Mouse (Mus musculus) layer of hippocampus, postnatal 14 days (tissue): ENCODE data around the gene Rtp3. TPM values are rescaled to one million over a fixed set of nuclear protein-coding genes. Genes with fewer than 3 reads are reported as not detected.

Experiments used
- DNase-seq, 2 experiments: peaks; one replicate each; pipeline ENCODE4 v3.0.0; 2021 to 2022; ENCODE audit warnings: low spot score in 2 of 2, mixed read lengths in 1 of 2
- total RNA-seq, 2 experiments: library from RNA; stranded (reverse); gene quantifications; 2 replicates each; pipeline ENCODE4 v1.2.3; 2021

Gene Rtp3
- total RNA-seq, 2 experiments from 2014 or later = 0.19 to 0.65 TPM

DNA sequence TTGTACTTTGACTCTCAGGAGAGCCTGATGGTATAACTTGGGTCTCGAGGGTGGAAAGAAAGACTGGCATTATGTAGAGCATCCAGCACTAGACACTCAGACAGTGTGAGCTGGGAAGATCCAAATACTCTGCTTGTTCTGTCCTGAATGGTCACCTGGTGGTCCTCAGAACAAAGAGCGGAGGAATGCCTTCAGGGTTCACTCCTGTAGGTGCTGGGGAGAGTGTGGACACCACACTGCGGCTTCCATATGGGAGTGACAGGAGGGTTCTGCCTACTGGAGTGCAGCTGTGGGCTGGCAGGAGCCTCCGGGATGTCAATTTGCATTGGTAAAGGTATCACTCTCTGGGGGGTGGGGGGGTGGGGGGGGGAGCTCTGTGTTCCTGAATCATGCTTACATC, 8.0 kb downstream of the Rtp3 start:
- no peak for DNase-seq

DNA sequence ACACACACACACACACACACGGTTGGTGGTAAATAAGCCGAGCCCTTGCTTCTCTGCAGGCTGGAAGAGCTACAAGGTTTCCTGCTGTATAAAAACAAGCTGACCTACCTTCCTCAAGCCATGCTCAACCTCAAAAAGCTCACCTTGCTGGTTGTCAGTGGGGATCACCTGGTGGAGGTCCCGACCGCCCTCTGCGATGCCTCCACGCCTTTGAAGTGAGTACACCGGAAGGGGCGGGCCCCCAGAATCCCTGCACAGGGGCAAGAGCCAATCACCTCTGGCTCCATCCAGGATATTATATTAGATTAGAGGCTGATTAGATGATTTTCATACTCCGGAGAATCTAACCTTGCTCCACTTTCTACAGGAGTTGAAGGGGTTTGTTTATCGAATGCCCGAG, 11.0 kb downstream of the Rtp3 start:
- DNase-seq = no peak

- no peak for DNase-seq
Observed at GRCm38 (mm10) chr9:110965910-110966231, 24.5 kb downstream of the Rtp3 start.

DNA sequence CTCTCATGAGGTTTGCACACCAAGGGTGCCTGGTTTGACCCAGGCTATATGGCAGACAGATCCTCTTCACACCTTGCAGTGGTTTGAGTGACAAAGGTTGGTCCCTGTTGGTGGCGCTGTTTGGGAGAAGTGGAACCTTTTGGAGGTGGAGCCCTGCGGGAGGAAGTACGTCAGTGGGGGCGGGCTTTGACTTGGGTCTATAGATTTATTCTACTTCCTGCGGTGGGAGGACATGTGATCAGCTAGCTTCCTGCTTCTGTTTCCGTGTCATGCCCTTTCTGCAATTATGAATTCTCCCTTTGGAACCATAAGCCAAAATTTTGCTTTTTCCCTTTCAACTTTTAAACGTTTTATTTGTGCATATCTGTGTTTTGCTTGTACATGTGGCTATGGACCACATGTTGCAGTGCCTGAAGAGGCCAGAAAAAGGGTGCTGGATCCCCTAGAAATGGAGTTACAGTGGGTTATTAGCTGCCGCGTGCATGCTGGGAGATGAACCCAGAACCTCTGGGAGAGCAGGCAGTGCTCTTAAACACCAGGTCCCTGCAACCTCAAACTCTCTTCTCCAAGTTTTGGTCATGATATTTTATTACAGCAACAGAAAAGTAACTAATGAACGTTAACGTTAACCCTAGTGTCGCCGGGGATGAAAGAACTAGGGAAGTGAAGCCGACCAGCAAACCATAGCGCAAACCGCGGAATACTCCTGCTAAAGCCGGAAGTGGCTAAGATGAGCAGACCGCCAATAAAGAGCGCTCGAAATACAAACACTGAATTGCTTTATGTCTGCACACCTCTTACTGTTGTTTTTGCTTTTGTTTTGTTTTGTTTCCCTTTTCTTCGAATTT, 25.1 kb downstream of the Rtp3 start:
- DNase-seq = no peak

GRCm38 (mm10) chr9:110963566-110964115, 26.7 kb downstream of the Rtp3 start:
- no peak for DNase-seq

- DNase-seq = no peak
Observed at GRCm38 (mm10) chr9:110961386-110961785, 29.0 kb downstream of the Rtp3 start.

DNA sequence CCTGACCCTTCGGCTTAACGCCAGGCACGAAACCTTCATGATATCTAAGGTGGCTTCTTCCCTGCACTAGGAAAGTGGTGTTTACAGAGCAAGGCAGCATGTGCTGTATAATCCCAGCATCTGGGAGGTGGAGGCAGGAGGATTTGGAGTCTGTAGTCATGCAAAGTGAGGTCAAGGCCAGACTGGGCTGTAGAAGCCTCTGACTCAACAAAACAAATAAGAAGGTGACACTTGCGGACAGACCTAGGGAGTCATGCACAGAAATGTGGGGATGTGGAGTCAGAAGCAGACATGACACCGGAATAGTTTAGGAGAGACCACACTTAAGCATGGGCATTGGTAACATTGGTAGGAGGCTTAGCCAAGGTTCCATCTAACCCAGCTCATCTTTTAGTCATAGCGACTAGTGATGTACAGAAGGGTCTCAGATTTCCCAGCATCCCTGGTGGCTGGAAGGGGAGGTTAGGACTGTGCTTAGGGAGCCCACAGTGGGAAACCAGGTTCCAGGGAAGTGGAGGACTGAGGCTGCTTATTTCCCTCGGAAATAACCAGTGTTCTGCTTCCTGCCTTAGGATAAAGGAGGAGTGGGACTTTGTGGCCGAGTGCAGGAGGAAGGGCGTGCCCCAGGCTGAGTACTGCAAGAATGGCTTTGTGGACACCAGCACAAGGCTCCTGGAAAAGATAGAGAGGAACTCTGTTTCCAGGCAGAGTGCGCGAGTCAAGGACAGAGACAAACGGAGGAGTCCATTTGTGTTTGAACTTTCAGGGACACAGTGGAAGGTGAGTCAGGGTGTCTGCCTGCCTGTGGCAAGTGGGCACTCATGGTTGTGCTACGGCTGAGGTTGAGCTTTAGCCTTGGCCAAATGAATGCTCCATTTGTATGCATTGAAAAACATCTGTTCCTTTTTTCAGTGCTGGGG, 29.9 kb downstream of the Rtp3 start:
- DNase-seq = no peak

DNA sequence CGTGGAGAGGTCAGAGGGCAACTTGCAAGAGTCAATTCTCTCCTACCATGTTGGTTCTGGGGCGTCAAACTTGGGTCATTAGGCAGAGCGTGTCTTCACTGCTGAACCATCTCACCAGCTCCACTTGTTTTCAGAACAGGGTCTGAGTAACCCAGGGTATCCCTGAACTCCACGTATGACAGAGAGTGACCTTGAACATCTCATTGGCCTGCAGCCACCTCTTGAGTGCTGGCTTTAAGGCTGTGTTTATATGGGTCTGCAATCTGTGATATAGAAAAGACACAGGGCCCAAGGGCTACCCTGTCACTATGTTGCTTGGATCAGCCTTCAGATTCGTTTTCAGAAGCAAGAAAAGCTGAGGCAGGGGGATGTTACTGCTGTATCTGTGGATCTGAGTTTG, 30.7 kb downstream of the Rtp3 start:
- DNase-seq = no peak

DNA sequence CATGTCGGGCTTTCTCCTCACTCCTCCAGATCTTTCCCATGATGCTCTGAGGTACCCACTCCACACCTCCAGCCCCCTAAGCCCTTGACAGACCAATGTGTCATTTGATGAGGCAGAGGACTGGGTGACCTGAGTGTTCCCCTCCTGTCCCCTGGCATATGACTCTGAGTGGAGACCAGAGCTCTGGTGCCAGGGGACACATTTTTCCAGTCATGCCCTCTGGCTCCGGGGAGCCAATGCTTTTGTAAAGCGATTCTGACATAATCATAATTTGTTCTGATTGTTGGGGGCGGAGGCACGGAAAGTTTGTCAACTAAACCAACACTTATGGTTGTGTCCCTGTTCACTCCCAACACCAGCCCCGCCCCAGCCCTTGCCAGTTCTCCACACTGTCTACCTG, 34.4 kb downstream of the Rtp3 start:
- DNase-seq = no peak

DNA sequence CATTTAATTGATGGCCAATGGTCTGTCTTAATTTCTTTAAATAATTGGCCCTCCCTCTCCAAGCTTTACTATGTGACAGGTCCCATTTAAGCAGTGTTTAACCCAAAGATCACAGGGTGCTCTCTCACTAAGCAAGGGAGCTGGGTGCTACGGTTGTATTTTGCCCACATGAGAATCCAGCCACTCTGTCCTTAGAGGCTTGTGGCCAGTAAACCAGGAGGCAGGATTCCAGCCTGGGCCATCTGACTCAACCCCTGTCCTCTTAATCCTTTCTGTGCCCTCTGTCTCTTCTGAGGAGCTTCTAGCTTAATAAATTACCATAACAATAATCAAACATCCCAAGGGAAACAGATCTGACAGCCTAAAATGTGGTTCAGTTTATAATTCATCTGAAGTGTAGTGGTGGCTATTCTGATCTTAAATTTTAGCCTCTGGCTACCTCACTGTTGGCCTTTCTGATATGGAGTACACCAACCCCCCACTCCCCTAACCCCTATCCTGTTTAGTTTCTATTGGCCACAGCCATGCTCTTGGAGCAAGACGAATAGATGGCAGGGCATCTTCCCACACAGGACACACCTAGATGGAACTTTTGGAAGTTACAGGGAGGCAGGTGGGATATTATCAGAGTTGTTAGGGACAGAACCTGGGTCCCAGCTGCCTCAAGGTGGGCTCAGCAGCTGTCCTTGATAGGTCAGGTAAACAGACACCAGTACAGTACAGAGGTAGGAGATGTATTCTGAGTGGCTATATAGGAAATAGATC, 35.5 kb downstream of the Rtp3 start:
- no peak for DNase-seq

- peak; percentile 71 to 78 for DNase-seq
Observed at GRCm38 (mm10) chr9:110953550-110954461, 36.6 kb downstream of the Rtp3 start.

DNA sequence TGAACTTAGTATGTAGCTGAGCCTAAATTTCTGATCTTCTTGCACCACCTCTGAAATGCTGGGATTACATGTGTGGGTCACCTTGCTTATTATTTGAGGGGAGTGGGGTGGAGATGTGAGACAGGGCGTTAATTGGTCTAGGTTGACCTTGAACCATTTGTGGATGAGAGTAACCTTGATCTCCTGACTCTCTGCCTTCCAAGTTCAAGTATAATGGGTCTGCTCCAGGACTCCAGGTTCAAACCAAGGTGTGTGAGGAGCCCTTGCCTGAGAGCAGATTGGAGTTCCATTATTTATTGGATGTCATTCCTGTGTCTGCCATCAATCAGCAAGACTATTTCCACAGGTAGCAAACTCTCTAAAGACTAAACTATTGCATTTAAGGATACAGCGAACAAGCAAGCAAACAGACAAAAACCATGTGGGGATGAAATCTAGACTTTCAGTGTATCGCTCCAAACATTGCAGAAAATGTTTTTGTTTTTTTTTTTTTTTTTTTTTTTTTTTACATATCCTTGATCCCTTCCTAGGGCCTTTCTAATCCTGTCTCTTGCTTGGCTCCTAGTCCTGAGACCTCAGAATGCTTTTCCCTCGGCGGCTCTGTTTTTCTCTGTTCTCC, 37.3 kb downstream of the Rtp3 start:
- DNase-seq = no peak

DNA sequence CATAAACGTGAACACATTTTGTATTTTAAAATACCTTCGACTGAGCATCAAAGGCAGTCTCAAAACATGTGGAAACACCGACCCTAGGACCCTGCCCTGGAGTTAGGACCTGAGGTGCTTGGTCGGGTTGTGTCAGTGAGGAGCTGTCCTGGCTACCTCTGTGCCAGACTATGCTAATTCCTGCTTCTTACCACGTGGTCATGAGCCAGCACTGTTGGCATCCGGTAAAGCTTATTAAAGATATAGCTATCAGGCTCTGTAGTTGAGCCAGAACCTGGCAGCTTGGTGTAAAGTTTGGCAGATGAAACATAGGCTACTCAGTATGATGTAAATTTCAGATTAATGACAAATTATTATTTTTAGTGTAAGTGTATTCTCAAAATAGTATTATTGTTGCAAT, 38.0 kb downstream of the Rtp3 start:
- DNase-seq = no peak

GRCm38 (mm10) chr9:110951866-110952265, 38.5 kb downstream of the Rtp3 start:
- DNase-seq = no peak

- DNase-seq = no peak
Observed at GRCm38 (mm10) chr9:110951397-110951796, 39.0 kb downstream of the Rtp3 start, which contains the start of gene Lrrc2. Gene Lrrc2, plus strand, starts transcription at chr9:110951545.

GRCm38 (mm10) chr9:110950109-110950508, 40.3 kb downstream of the Rtp3 start:
- DNase-seq = no peak

DNA sequence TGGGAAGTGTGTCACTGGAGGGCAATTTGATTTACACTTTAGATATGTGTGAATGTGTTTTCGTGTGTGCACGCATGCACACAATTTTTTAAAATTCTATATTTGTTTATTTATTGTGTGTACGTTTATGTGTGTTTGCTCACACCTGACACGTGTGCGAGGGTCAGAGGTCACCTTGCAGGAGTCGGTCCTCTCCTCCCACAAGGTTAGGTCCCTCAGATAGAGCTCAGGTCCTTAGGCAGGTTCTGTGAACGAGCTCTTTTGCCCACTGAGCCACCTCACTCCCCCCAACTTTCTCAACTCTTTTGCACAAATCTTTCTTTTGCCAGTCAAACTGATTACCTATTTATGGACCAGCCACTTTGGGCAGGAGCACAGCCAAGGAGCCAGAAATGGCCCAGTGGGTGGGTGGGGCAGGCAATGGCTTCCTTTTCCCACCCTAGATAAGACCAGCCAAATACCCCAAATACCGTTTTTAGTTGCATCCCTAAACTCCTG, 41.5 kb downstream of the Rtp3 start:
- no peak for DNase-seq

GRCm38 (mm10) chr9:110947900-110948299, 42.5 kb downstream of the Rtp3 start:
- no peak for DNase-seq

GRCm38 (mm10) chr9:110947261-110947661, 43.1 kb downstream of the Rtp3 start:
- no peak for DNase-seq
